Mouse (Mus musculus) granulocyte monocyte progenitor cell, adult 5-6 weeks (primary cell): ENCODE results near the gene Spink2. TPM values are rescaled to one million over a fixed set of nuclear protein-coding genes. Genes with fewer than 3 reads are reported as not detected.

ENCODE experiments used
- ATAC-seq: replicated peaks from 2 replicates; pipeline ENCODE4 v1.8.0; 2016; ENCODE audit warnings: mild to moderate bottlenecking, moderate TSS enrichment, inconsistent platforms; ENCODE audit not compliant: poor library complexity, severe bottlenecking
- total RNA-seq, 2 experiments: library from RNA; stranded (forward) in 1 of 2; stranded (reverse) in 1 of 2; fragments of 200-712, 200-1000 nt in 1 of 2; fragments of >200 nt in 1 of 2; fragmentation: Nextera tagmentation in 1 of 2; gene quantifications; 2 replicates each; pipeline ENCODE4 v1.2.3; 2014 to 2017

Spink2 gene
- total RNA-seq, 2 experiments from 2014 or later: not detected

DNA sequence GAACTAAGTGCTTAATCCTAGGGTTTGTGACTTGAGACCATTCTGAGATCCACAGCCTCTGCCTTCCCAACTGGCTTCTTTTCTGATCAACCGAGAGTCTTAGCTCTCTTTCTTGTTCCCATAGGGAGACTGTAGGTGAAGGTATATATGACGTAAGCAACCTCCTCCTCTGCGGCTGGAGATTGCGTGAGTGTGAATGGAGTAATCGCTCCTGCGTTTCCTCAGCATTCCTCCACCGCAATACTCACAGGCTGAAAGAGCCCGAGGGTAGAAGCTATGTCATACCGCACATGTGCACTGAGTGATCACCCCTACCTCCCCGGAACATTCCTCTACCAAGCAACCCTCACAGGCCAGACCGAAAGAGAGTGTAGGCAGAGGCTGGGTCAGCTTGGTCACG lies 55.7 kb downstream of the Spink2 start:
- peak; percentile 86 for ATAC-seq

Other genes starting within 250 kb of the Spink2 start
- 188 and 189 TPM in 2 replicates for gene Srp72, start 236.8 kb downstream of the Spink2 start, total RNA-seq (2014; fragmentation: Nextera tagmentation)
- 145 and 146 TPM in 2 replicates for gene Srp72, start 236.8 kb downstream of the Spink2 start, total RNA-seq (2017)
- 2.3 TPM in 1 of 2 replicates, not detected in the other for gene Arl9, start 207.4 kb downstream of the Spink2 start, total RNA-seq (2014; fragmentation: Nextera tagmentation)
- gene Arl9, start 207.4 kb downstream of the Spink2 start, total RNA-seq (2017): not detected in 2 replicates
- not detected in 2 replicates for gene Thegl, start 195.4 kb downstream of the Spink2 start, total RNA-seq (2014; fragmentation: Nextera tagmentation)
- not detected in 2 replicates for gene Thegl, start 195.4 kb downstream of the Spink2 start, total RNA-seq (2017)
- gene Hopx, start 96.3 kb downstream of the Spink2 start, total RNA-seq (2014; fragmentation: Nextera tagmentation): 4.8 and 5.4 TPM in 2 replicates
- 1.9 and 3.7 TPM in 2 replicates for gene Hopx, start 96.3 kb downstream of the Spink2 start, total RNA-seq (2017)
- gene Rest, start 54.0 kb upstream of the Spink2 start, total RNA-seq (2014; fragmentation: Nextera tagmentation): 21.4 and 29.5 TPM in 2 replicates
- 46.3 and 49.3 TPM in 2 replicates for gene Rest, start 54.0 kb upstream of the Spink2 start, total RNA-seq (2017)
- gene Noa1, start 98.6 kb upstream of the Spink2 start, total RNA-seq (2014; fragmentation: Nextera tagmentation): 46.2 and 54.2 TPM in 2 replicates
- 8.8 and 16.5 TPM in 2 replicates for gene Noa1, start 98.6 kb upstream of the Spink2 start, total RNA-seq (2017)
- 61.4 and 71.7 TPM in 2 replicates for gene Polr2b, start 98.7 kb upstream of the Spink2 start, total RNA-seq (2014; fragmentation: Nextera tagmentation)
- gene Polr2b, start 98.7 kb upstream of the Spink2 start, total RNA-seq (2017): 136 and 140 TPM in 2 replicates
- gene Igfbp7, start 196.6 kb upstream of the Spink2 start, total RNA-seq (2014; fragmentation: Nextera tagmentation): 4.6 TPM in 1 of 2 replicates, not detected in the other
- 1.4 TPM in 1 of 2 replicates, not detected in the other for gene Igfbp7, start 196.6 kb upstream of the Spink2 start, total RNA-seq (2017)